Mouse (Mus musculus) cerebellum, adult 2 months (tissue): ENCODE results near the gene Zbtb24. TPM values are rescaled to one million over a fixed set of nuclear protein-coding genes. Genes with fewer than 3 reads are reported as not detected.

Experiments
- DNase-seq, 2 experiments: peaks; one replicate each; pipeline ENCODE4 v3.0.0; 2021
- H3K27ac ChIP-seq: fragments of 200-500 bp; 2 replicates; pipeline ENCODE4 v1.5.1; 2012; ENCODE audit warnings: low read length, control low read depth, inconsistent platforms; ENCODE audit not compliant: insufficient read depth
- H3K27me3 ChIP-seq: fragments of 200-500 bp; 2 replicates; pipeline ENCODE4 v1.6.1; 2012; ENCODE audit warnings: inconsistent platforms, mild to moderate bottlenecking, low read length, moderate library complexity; ENCODE audit not compliant: control insufficient read depth, insufficient read depth
- H3K4me1 ChIP-seq: fragments of 200-500 bp; 2 replicates; pipeline ENCODE4 v1.6.1; 2011; ENCODE audit warnings: low read length; ENCODE audit not compliant: control insufficient read depth, insufficient read depth
- H3K4me3 ChIP-seq: fragments of 200-500 bp; replicated peaks from 2 replicates; pipeline ENCODE3; 2011; ENCODE audit warnings: mild to moderate bottlenecking, low read depth, low read length, control low read depth; ENCODE audit not compliant: insufficient read depth
- CTCF ChIP-seq: fragments of 200-500 bp; IDR thresholded peaks from 2 replicates; pipeline ENCODE4 v1.5.1; 2011; ENCODE audit warnings: low read depth, mild to moderate bottlenecking, control low read depth, low read length, moderate library complexity, borderline replicate concordance; ENCODE audit not compliant: insufficient read depth
- POLR2A ChIP-seq: fragments of 200-500 bp; IDR thresholded peaks from 2 replicates; pipeline ENCODE4 v1.6.1; 2011; ENCODE audit warnings: low read length, control low read depth, borderline replicate concordance; ENCODE audit not compliant: insufficient read depth
- WGBS: fragments of 180-500 bp; shearing (Covaris S2); methylation state at CpG from one replicate; pipeline ENCODE4 v1.1.7; 2018; 5-methylcytosine and 5-hydroxymethylcytosine counted together
- polyA plus RNA-seq: library from polyadenylated mRNA; depleted of rRNA; stranded (reverse); fragments of >200 nt; gene quantifications from 2 replicates; pipeline ENCODE4 v1.2.3, GENCODE M21; 2012; rRNA removed

The Zbtb24 gene
- polyA plus RNA-seq, 1 experiment: 19.2 TPM

DNA sequence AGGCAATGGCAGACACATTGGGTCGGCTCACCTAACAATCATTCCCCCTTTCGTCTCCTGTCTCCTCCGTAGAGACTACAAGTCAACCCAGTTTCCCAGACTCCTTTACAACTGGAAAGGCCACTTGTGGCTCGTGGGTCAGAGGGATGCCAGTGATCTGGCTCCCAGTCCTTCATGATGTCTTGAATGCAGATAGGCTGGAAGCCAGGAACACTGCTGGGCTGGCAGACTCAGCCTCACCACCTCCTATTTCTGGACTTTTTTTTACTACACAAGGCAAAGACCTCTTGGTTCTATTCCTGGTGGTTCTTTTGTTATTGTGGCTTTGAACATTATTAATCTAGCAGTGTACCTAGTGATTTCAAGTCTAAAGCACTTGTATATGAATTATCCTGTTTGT is 64.1 kb downstream of the Zbtb24 start:
- Histone ChIP-seq H3K4me1 (peaks cover 3% of the 10 kb centered on the region; the same call in 1 of the 2 replicates), H3K27ac (no peak overlapping the region), H3K4me3 (no peak overlapping the region), H3K27me3 (no peaks in the 10 kb centered on the region)
- DNase-seq: no peak
- TF ChIP-seq POLR2A (no peak), CTCF (no peak)
- 82% methylated on average over 4 of the region's 4 CpGs for WGBS

- H3K4me1 ChIP-seq: peaks cover 3% of the 10 kb centered on the region; the same call in 1 of the 2 replicates
- no peaks in the 10 kb centered on the region for H3K27me3 ChIP-seq
- DNase-seq: no peak
- no peak overlapping the region for H3K27ac ChIP-seq
- no peak for TF ChIP-seq CTCF
- no peak for TF ChIP-seq POLR2A
- no peak overlapping the region for H3K4me3 ChIP-seq
These were observed 64.7 kb downstream of the Zbtb24 start for GRCm38 (mm10) chr10:41514921-41515320.

Other genes starting within 250 kb of the Zbtb24 start
- 19.3 and 21.1 TPM in 2 replicates for gene Fig4, start 147.1 kb upstream of the Zbtb24 start, polyA plus RNA-seq
- 0.07 and 0.08 TPM in 2 replicates for gene Ak9, start 146.4 kb upstream of the Zbtb24 start, polyA plus RNA-seq
- 11.1 and 11.3 TPM in 2 replicates for gene Mical1, start 25.9 kb downstream of the Zbtb24 start, polyA plus RNA-seq
- gene Smpd2, start 40.0 kb downstream of the Zbtb24 start, polyA plus RNA-seq: 36.0 and 38.4 TPM in 2 replicates
- 3.5 and 4.4 TPM in 2 replicates for gene Ppil6, start 40.1 kb downstream of the Zbtb24 start, polyA plus RNA-seq
- 73.1 and 74.1 TPM in 2 replicates for gene Cd164, start 69.0 kb downstream of the Zbtb24 start, polyA plus RNA-seq